Mouse (Mus musculus): Measurements from ENCODE around the gene Nacad. TPM values are rescaled to one million over a fixed set of nuclear protein-coding genes. Genes with fewer than 3 reads are reported as not detected.
"Not testable (repeated sequence)": the region's sequence is repeated elsewhere in the genome, so short reads cannot be mapped to it uniquely, and the experiment has no call there.

Nacad gene
- total RNA-seq (2021): 1 to 10 TPM in 1 of 2 experiments, under 1 TPM in 1; 0.62 to 1.2 TPM
- long read RNA-seq, experiment 1: 0 reads
- long read RNA-seq, experiment 2: 0 reads

DNA sequence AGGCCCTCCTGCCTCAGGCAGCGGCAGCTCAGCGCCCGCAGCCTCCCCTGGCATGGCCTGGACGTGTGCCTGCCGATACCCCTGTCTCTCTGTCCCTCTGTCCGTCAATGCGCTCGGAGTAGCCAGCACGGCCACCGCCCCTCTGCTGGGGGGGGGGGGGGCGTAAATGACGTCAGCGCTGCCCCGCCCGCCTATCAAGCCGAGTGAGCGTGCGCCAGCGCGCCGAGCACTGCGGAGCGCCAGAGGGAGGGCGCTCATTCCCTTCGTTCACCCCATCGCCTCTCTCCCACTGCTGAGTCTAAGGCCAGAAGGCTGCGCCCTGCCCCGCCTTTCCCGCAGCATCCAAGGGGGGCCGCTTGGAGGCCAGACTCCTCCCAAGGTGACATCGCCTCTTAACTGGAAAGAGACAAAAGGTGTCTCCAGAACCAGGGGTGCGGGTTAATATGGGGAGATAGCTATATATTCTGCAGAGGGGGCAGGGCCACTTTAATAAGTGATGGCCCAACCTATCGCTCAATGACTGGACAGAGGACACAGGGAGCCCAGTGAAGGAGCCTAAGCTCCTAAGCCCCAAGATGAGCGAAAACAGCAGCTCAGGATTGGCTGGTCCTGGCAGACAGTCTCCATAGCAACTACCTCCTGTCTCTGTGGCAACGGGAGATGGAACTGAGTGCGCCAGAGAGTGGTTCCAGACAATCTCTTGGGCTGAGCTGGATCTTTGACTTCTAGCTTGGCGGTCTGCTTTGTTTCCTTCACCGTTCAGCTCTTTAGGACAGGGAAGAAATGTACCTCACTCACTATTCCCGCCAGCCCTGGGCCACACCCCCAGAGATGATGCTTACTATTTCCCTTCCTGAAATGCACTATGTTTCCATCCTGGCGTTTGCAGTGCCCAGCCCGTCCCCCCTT lies at the start of gene Nacad:
Gene Nacad (minus strand): TSS at position 563 of the 909 bp plus-strand sequence.
- DNase-seq: no peak

DNA sequence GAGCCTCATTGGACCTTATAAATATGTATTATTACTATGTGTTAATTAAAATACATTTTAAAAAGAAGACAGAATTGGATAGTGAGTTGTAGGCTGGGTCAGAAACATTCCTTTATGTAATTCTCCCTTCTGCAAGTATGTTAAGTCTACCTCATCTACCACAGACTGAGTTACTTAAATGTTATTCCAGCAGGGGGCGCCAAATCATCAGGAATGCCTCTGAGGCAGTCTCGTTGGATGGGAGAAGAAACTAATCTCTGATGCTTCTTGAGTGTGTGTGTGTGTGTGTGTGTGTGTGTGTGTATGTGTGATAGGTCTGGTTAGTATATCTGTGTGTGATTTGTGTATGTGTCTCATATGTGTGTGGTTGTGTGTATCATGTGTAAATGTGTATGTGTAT lies 49.0 kb upstream of the Nacad start:
- peak; percentile 69 to 92 for DNase-seq

DNA sequence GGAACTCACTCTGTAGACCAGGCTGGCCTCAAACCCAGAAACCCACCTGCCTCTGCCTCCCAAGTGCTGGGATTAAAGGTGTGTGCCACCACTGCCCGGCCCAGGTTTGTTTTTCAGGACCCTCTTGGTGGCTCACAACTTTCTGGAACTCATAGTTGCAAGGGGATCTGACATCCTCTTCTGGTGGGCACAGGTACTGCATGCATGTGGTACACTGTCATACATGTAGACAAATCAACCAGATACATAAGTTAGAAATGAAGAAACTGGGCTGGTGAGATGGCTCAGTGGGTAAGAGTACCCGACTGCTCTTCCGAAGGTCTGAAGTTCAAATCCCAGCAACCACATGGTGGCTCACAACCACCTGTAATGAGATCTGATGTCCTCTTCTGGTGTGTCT lies 47.1 kb upstream of the Nacad start:
- not testable (repeated sequence) for DNase-seq

DNA sequence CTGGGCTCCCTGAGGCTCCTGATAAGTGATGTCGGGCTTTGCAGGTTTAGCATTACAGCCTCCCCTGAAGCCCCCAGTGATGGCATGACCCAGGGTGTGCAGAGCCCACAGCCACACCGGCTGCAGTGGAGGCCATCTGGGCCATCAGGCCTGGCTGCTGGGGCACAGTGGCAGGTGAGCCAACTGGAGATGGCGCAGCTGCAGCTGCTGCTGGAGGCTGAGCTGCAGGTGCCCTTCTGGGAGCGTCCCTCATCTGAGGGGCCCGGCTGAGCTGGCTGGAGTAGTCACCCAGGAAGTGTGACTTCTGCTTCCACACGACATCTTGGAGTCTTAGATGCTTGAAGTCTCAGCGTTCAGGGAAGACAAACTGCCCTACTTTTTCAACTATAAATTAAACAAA lies 44.7 kb upstream of the Nacad start:
- no peak for DNase-seq

DNA sequence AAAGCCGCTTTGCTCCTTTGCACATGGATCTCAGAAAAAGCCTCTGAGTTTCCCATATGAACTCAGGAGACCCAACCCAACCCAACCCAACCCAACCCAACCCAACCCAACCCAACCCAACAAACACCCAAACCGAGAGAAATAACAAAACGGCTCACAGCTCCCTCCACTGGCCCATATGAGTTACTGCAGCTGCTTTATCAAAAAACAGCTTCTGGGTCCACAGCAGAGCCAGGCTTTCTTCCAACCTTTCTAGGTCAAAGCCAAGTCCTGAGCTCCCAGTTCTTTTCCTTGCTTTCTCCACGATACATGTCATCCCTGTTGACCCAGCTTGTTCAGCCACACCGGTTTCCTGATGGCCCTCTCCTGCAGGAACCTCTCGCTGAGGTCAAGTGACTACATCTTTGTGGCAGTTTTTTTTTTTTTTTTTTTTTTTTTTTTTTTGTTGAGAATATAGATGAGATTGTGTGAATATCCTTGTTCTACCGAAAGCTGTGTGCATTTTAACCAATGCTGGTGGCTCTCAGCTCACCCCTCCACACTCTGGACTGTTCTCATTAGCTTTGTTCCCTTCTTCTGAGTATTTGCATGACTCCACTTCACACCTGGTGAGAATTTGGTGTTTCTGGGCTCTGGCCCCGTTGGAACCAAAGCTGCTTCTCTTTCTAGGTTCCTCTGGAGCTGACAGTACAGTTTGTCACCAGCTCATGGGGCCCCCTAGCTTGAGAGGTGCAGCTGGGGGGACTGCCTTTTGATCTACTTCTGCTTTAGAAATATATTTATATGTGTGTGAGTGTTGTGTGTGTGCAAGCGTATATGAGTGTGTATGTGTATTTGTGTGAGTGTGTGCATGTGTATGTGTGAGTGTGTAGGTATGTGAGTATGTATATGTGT lies 42.2 kb upstream of the Nacad start:
- no peak for DNase-seq

DNA sequence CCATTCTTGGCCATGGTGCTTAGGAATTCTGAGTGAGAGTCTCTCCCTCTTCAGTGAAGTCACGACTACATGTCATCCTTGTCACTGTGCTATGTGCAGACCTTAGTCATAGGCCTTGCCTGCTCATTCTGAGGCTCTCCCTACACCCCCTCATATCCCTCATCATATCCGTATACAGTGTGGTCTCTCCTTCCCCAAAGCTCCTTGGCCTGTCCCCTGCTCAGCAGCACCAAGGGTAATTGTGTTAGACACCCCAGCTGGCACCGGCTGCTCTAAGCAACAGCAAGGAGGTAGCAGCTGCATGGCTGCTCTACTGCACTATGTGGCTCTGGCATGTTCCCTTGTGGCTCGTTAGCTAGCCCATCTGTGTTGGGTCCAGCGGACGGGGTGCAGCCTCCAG lies 38.7 kb upstream of the Nacad start:
- no peak for DNase-seq

DNA sequence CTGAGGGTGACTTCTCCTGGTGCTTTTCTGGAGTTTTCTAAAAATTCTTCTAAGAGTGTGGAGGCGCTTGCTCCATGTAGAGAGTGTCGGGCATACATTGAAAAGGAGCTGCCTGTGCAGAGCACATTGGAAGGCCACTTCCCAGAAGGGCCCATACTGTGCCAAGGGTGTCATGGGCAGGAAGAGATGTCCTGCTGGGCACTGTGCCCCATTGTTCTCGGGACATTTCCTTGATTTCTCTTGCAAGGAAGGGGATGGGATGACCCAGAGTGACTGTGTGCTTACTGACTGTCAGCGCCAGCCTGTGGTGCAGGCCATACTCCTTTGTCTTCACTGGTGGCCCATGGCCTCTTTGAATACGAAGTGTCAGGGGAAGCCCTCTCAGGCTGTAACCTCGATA lies 33.2 kb upstream of the Nacad start:
- no peak for DNase-seq

DNA sequence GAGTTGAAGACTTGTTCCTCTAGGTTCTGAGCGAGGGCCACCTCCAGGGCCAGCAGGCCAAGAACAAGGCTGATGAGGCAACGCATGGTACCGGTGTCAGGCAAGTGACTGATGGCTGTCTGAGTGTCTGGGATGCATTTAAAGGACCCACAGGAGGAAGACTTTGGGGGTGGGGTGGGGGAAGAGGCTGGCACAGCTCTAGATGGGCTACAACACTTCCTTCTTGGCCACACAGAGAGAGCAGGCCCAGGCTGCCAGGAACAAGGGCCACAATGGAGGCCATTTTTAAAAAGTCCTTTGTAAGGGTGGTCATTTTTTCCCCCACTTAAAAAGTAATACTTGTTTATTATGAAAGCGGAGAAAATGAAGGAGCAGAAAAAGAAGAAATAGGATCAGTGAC lies 32.7 kb upstream of the Nacad start, which contains the start of gene Wap:
Gene Wap (minus strand): TSS at position 101 of the 400 bp plus-strand sequence.
- DNase-seq: no peak

DNA sequence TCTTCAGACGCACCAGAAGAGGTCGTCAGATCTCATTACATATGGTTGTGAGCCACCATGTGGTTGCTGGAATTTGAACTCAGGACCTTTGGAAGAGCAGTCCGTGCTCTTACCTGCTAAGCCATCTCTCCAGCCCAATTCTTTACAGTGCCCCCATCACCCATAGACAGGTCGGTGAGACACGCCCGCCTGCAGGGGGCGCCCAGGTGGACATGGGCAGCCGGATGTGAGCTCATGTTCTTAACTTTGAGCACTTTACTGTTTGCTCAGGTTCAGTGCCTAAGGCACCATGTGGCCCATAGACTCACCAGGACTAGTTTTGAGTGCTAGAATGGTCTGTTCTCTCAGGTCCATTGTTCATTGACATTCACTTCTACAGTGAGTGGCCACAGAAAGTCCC lies 30.3 kb upstream of the Nacad start:
- no peak for DNase-seq

DNA sequence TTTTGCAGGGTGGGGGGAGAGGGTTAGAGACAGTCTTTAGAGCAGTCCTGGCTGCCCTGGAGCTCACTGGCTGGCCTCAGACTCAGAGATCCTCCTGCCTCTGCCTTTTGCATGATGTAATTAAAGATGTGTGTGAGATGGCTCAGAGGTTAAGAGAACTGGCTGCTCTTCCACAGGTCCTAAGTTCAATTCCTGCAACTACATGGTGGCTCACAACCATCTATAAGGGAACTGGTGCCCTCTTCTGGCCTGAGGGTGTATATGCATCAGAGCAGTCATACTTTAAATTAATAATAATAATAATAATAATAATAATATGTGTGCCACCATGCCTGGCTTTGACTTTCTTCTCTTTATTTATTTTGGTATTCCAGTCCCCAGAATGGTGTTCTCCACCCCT lies 23.8 kb upstream of the Nacad start:
- DNase-seq: peak; percentile 25 to 54

DNA sequence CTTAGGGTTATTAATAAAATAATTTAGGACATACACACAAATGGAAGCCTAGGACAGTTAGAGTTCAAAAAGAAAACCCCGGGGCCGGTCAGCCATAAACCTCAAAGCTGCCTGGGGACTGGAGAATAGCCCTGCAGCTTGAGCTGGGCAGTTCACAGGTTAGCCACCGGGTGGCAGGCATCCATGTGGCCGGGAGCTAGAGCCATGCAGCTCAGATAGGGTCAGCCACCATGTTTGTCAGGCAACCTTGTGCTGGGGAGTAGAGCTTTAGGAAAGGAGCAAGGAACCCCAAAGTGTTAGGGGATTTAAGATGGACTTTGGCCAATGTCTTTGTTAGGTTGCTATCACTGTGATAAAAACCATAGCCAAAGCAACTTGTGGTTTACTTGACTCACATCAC lies 22.7 kb upstream of the Nacad start:
- peak; percentile 29 to 48 for DNase-seq

DNA sequence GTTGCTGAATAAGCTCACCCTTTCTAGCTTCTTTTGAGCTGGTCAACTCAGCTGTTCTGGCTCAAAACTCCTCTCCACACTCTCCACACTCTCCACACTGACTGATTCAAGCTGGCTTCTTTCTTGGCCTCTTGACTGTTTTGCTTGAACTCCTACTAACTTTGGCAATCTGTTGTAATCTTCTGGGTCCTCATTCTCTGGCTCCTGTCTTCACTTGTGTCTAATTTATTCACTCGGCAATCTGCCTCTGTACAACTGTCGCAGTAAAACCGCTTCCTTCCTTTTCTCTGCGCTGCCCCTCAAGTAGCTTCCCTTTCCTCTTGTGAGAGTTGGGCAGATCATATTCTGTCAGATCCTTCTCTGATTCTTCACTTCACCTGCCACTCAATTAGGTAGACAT lies 21.9 kb upstream of the Nacad start:
- peak; percentile 32 to 45 for DNase-seq

DNA sequence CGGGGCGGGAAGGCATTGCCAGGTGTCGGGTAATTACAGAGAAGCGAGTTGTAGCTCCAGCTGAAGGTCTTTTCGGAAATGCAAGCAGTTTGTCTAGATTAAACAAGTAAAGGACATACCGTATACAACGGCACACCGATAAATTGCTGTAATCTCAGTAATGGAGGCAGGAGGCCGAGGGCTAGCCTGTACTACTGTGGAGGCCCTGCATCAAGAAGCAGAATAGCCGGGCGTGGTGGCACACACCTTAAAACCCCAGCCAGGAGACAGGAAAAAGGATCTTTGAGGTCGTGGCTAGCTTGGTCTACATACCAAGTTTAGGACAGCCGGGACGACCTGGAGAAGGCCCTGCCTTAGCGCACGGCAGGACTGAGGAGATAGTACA lies 20.5 kb upstream of the Nacad start:
- no peak for DNase-seq

DNA sequence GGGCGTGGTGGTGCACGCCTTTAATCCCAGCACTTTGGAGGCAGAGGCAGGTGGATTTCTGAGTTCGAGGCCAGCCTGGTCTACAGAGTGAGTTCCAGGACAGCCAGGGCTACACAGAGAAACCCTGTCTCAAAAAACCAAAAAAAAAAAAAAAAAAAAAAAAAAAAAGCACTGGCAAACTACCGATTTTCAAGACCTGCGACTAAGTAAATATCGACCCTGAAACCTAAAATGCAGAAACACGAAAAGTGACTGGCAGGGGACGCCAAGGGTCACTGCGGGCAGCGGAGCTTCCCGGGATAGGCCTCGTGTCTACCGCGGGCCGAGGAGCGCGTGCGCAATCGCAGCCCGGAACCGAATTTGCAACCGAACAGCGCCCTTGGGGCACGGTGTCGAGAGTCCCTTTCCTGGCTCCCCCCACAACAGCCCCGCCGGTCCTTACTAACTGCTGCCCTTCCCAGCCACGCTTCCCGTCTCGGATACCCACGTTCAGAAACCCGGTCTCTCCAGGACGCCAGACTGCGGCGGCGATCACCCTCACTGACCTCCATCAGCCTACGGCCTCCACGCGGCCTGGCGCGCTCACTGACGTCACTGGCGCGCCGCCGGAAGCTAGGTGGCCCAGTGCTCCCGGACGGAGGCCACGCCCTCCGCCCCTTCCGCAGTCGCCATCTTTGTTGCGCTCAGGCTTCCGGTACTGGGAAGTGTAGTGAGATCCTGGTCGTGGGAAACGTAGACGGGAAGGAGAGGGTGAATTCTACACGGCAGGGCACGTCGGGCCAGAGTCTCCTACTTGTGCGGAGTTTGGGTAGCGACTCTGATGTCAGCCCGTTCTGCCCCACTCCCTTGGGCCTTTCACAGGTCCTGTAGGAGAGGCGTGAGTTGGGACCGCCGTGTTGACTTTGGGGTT lies 19.9 kb upstream of the Nacad start, which contains the start of gene Tbrg4:
Gene Tbrg4 (minus strand): TSS at position 590 of the 910 bp plus-strand sequence.
- peak; percentile 92 to 95 for DNase-seq

DNA sequence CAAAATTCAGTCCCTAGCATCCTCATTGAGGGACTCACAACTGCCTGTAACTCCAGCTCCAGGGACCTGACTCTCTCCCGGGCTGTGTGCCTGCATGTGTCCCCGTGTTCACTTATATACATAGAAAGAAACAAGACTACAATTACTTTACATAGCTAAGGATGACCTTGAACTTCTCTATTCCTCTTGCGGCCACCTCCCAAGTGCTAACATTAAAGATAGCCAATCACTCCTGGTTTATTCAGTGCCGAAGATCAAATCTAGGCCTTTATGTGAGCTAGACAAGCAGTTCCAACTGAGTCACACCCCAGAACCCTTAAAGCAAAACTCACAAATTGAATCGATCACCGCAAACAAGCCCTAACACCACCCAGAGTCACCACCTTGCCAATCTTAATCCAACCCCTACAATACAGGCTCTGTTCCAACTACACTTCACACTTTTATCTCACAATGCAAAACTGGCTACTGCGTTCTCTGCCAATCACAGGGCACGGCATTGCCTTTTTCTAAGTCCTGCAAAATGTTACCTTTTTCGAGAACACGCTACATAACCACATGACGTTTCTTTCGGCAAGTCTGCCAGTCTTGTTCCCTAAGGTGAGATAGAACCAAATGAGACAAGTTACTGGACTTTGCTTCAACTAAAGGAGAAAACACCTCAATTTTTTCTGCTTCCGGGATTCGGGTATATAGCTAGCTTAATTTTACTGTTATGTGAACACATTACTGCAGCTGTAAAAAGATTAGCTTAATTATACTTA lies 18.9 kb upstream of the Nacad start:
- peak in 1 of 2 experiments; percentile 24 for DNase-seq

DNA sequence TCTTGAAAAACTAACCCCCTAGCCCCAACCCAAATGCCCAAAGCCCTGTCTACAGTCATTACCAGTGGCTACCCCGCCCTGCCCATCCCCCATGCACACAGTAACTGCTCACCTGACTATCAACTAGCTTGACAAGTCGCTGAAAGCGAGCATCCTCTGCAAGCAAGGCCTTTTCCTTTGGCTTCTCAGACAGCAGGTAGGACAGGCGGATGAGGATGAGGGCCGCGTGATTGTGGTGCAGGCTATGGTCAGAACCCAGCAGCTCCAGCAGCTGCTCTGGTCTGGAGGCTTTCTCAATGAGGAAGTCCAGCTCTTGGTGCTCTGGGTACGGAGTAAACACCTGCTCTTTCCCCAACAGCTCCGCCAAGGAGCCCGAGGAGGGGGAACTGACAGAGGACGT lies 17.9 kb upstream of the Nacad start:
- DNase-seq: no peak

DNA sequence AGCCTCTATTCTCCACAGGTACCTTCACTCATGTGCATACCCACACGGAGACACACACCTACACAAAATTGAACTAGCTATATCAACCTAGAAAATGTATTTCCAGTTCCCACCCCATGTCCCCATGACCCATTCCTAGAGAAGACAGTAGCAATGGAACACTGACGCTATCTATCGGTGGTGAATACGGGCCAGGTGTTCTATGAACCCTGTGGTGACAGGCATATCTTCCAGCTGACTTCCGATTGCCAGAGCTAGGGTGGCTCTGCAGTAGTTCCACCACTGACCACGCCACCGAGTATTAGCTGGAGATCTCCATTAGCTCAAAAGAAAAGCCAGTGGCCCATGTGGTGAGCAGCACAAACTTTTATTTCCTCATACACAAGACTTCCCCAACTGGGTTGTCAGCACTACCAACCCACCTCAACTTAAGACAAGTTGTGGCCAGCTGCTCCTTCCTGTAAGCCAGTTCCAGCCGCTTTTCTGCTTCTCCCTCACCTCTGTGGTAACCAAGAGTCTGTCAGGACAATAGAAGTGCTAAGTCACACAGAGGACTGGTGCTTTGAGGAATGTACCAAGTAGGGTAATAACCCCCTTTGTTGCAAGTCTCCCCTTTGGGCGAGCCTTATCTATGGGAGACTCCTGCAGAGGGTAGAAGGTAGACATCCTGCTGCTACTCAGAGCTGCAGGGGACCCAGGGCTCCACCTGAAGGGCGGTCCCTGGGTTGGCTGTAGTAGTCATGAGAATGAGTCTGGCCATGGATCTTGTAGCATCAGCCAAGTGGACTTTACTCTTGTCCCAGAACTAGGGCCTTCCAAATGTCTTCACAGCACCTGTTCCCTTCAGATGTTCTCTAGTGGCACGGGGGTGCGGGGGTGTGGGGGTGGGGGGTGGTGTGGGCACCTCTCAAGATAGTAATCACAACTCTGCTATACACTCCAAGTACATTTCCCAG lies 9.7 kb upstream of the Nacad start:
- no peak for DNase-seq

DNA sequence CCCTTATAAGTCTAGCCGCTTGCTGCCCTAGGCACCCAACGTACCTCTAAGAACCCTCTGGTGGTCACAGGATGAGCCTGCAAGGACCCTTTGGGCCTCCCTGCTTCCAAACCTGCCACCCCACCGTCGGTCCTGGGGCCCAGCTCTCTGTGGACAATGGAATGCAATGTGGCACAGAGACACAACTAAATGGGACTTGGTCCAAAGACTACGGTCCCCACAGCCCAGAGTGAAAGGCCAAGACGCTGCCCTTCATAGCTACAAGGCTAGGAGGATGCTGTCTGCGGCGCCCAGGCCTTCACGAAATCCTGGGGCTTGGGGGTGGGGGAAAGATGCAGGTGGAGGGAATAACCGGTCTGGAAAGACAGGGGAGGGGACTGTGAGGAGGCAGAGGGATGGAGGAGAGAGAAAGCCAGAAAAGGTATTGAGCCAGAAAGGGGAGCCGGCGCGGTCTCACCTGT lies 802 bp downstream of the Nacad start:
- no peak for DNase-seq

DNA sequence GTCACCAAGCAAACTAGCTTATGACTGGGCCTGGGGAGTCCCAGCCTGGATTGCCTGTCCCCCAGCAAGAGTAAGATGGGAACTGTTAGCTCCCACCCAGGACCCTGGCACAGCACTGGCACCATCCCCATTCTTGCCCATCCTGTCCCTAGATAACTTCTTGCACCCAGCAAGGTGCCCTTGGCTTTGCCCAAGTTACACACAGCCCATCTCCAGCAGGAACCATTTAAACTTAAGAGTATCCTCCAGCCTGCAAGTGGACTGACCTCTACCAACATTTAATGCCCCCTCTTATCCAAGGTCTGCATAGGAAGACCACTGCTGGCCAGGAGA lies 1.3 kb downstream of the Nacad start:
- no peak for DNase-seq
